Mouse (Mus musculus) megakaryocyte, embryonic 14.5 days (primary cell): ENCODE measurements around the gene Defb6.

Source experiments
- FLI1 ChIP-seq: IDR thresholded peaks from 2 replicates; pipeline ENCODE4 v1.6.1; 2012; ENCODE audit warnings: low read length, inconsistent platforms, mixed read lengths
- GATA1 ChIP-seq: IDR thresholded peaks from 3 replicates; pipeline ENCODE4 v1.6.1; 2012; ENCODE audit warnings: mixed read lengths, low read length, inconsistent platforms, borderline replicate concordance

- TF ChIP-seq GATA1 (no peak), FLI1 (no peak)
These were observed 22.0 kb downstream of the Defb6 start, which contains the start of gene Defb5 for GRCm38 (mm10) chr8:19247280-19247679.
